Mouse (Mus musculus) intestine, embryonic 14.5 days (tissue): ENCODE data around the gene Asb13. TPM values are rescaled to one million over a fixed set of nuclear protein-coding genes. Genes with fewer than 3 reads are reported as not detected.

Experiments used
- ATAC-seq: fragments of 200-750 bp; cut with Nextera tagmentation; replicated peaks from 2 replicates; pipeline ENCODE4 v1.8.0; 2017; ENCODE audit warnings: low read depth, moderate number of reproducible peaks, moderate TSS enrichment, moderate library complexity; ENCODE audit not compliant: low FRiP score, low TSS enrichment
- DNase-seq: peaks from one replicate; pipeline ENCODE4 v3.0.0-alpha.2; 2018; ENCODE audit warnings: low spot score
- H3K27ac ChIP-seq: fragments of 300-500 bp; sonication (generic); 2 replicates; pipeline ENCODE4 v1.5.1; 2014; ENCODE audit warnings: low read depth, mild to moderate bottlenecking, control low read depth
- H3K27me3 ChIP-seq: fragments of 300-500 bp; sonication (generic); replicated peaks from 2 replicates; pipeline ENCODE4 v1.6.1; 2014; ENCODE audit warnings: low read length, control low read depth; ENCODE audit not compliant: control insufficient read depth, insufficient read depth
- H3K36me3 ChIP-seq: fragments of 300-500 bp; sonication (generic); 2 replicates; pipeline ENCODE4 v1.6.1; 2014; ENCODE audit warnings: low read length, control low read depth; ENCODE audit not compliant: control insufficient read depth, insufficient read depth
- H3K4me1 ChIP-seq: fragments of 300-500 bp; sonication (generic); replicated peaks from 2 replicates; pipeline ENCODE4 v1.6.1; 2014; ENCODE audit warnings: low read length, control low read depth, mixed read lengths; ENCODE audit not compliant: control insufficient read depth, insufficient read depth
- H3K4me2 ChIP-seq: fragments of 300-500 bp; sonication (generic); 2 replicates; pipeline ENCODE4 v1.6.1; 2014; ENCODE audit warnings: low read length
- H3K4me3 ChIP-seq: fragments of 300-500 bp; sonication (generic); 2 replicates; pipeline ENCODE4 v1.5.1; 2014; ENCODE audit warnings: low read depth, low read length, control low read depth, mixed read lengths
- H3K9ac ChIP-seq: fragments of 300-500 bp; sonication (generic); 2 replicates; pipeline ENCODE4 v1.6.1; 2014; ENCODE audit warnings: mild to moderate bottlenecking, low read length
- H3K9me3 ChIP-seq: fragments of 300-500 bp; sonication (generic); 2 replicates; pipeline ENCODE4 v1.6.1; 2016; ENCODE audit warnings: low read length, control low read depth; ENCODE audit not compliant: control insufficient read depth
- WGBS: fragments of 180-500 bp; shearing (Covaris S2); extraction: QIAGEN DNeasy Blood & Tissue Kit; methylation state at CpG from one replicate; pipeline ENCODE4 v1.1.7; 2014; 5-methylcytosine and 5-hydroxymethylcytosine counted together
- polyA plus RNA-seq: library from polyadenylated mRNA; unstranded; fragments of >200 nt; fragmentation: Nextera tagmentation; extraction: Ambion mirVana; gene quantifications from 2 replicates; pipeline ENCODE4 v1.2.1, GENCODE M21; 2014

Gene Asb13
- polyA plus RNA-seq, 1 experiment from 2014 or later = 12.3 TPM

DNA sequence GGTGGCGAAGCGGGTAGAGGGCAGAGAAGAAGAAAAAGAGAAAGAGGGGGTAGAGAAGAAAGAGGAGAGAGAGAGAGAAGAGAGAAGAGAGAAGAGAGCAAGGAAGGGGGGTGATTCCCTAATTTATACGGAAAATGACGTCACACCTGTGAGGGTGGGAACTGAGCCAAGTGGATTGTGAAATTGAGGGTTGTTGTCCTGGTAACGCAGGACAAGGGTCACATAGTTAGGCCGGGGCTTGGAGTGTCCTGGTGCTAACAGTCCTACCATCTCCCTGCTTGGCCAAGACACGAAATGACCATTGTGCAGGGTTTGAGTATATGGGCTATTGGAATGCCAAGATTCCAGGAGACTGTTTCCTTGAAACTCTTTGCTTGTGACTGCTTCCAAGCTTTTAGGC is 12.7 kb downstream of the Asb13 start:
- no peak overlapping the region for H3K9ac ChIP-seq
- H3K9me3 ChIP-seq = no peaks in the 10 kb centered on the region
- H3K4me1 ChIP-seq = no peaks in the 10 kb centered on the region
- ATAC-seq (no peak), DNase-seq (no peak)
- H3K4me2 ChIP-seq = no peak overlapping the region
- 89% methylated on average over 7 of the region's 7 CpGs for WGBS
- no peak overlapping the region for H3K4me3 ChIP-seq
- peaks cover 11% of the 10 kb centered on the region; the same call in 1 of the 2 replicates for H3K36me3 ChIP-seq
- H3K27me3 ChIP-seq = no peaks in the 10 kb centered on the region
- no peak overlapping the region for H3K27ac ChIP-seq

DNA sequence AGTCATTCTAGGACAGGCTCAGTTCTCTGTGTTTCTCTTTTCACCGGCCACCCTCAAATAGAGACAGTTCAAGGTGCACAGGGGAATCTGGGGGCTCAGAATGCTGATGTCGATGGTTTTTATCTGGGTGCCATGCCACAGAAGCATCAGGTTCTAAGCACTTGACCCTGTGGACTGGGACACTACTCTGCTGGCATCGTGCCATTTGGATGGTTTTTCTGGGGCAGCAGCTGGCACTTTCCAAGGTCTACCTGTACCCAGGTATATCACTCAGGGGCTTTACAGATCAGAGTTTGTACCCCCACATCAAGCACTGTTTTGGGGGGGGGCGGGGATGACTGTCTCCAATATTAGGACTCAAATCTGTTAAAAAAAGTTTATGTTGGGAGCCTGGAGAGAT is 16.7 kb downstream of the Asb13 start:
- no peak overlapping the region for H3K27ac ChIP-seq
- no peaks in the 10 kb centered on the region for H3K27me3 ChIP-seq
- ATAC-seq (no peak), DNase-seq (no peak)
- H3K9ac ChIP-seq = no peak overlapping the region
- H3K9me3 ChIP-seq = no peaks in the 10 kb centered on the region
- peaks cover 11% of the 10 kb centered on the region; the same call in 1 of the 2 replicates for H3K36me3 ChIP-seq
- H3K4me3 ChIP-seq = no peak overlapping the region
- H3K4me2 ChIP-seq = no peak overlapping the region
- 89% methylated on average over 4 of the region's 4 CpGs for WGBS
- H3K4me1 ChIP-seq = no peaks in the 10 kb centered on the region

DNA sequence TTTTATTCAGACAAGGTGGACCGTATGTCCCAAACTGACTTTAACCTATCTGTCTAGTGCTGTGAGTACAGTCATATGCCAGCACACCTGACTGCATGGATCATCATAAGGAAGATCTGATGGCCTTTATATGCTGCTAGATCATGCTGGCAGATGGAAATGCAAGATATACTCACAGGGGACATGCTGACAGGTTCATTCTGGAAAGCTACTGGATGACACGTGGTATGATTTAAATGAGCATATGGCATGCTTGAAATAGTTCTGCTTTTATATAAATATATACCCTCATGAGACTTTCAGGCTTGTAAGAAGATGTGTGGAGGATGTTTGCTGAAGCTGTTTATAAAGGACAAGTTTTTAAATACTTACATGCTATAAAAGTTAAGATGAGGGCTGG is 20.6 kb downstream of the Asb13 start:
- H3K9ac ChIP-seq = no peak overlapping the region
- no peak for DNase-seq
- H3K36me3 ChIP-seq = peaks cover 8% of the 10 kb centered on the region; the same call in 1 of the 2 replicates
- H3K4me2 ChIP-seq = no peak overlapping the region
- no peaks in the 10 kb centered on the region for H3K9me3 ChIP-seq
- no peaks in the 10 kb centered on the region for H3K27me3 ChIP-seq
- no peak overlapping the region for H3K27ac ChIP-seq
- H3K4me1 ChIP-seq = no peaks in the 10 kb centered on the region
- no peak for ATAC-seq
- H3K4me3 ChIP-seq = no peak overlapping the region
- 82% methylated on average over 2 of the region's 2 CpGs for WGBS

DNA sequence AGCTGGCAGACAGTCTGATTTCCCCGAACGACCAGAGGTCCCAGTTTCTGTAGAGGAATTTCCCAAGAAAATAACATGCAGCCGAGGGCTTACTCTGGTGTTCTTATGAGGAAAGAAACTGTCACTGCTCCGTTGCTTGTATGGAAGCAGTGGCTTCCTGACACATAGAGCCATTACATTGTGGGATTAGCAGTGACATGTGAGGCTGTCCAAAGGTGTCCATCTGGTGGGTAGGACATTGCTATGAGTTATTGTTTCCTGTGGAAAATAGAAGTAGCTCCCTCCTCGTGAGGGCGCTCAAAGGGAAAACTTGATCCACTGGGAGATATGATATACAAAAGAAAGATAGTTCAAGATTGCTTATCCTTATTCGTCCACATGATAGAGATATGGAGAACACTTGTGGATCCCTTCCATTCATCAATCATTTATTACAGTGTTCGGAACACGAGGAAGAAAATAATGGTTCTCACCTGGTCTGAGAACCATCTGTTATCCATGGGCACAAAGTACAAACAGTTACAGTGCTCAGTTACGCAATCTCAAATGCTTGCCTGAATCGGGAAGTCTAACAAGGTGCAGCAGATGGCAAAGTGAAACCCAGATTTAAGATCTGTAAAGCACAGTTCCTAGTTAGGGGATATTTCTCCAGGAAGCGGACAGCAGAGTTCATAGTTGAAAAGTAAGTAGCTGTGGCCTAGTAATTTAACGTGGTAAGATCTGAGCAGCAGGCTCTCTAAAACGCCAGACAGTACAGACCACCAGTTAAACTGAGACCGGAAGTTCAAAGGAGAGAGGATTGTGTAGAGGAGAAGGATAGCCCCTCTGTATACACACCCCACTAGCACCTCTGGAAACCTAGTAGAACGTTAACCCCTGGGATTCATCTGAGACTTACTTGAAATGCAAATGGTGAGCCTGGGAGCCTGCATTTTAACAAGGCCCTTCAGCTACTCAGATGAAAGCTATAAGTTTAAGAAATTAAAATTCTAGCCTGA is 25.6 kb downstream of the Asb13 start:
- DNase-seq (no peak), ATAC-seq (peak; percentile 43; the same call in 1 of the 2 replicates)
- H3K4me1 ChIP-seq = no peaks in the 10 kb centered on the region
- 52% methylated on average over 16 of the region's 16 CpGs for WGBS
- no peaks in the 10 kb centered on the region for H3K27me3 ChIP-seq
- no peak overlapping the region for H3K4me2 ChIP-seq
- no peak overlapping the region for H3K27ac ChIP-seq
- H3K9me3 ChIP-seq = no peaks in the 10 kb centered on the region
- no peaks in the 10 kb centered on the region for H3K36me3 ChIP-seq
- H3K9ac ChIP-seq = no peak overlapping the region
- H3K4me3 ChIP-seq = no peak overlapping the region

DNA sequence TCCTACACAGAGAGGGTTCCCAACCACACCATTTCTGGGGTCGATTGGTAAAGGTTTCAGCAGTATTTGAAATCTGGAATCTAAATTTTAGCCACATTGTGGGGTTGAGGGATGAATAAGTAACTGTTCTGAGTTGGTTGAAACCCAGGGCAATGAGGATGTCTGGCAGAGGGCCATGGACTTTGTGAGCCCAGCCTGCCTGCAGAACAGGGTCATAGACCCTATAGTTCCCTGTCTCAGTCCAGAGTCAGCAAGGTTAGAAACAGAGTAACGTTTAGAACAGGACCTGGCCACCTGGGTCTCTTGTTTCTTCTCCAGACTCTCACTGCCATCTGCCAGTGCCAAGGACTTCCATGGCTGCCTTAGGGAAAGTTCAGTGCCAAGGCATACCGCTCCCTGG is 30.4 kb downstream of the Asb13 start:
- H3K4me1 ChIP-seq = no peaks in the 10 kb centered on the region
- no peak overlapping the region for H3K4me2 ChIP-seq
- H3K27ac ChIP-seq = no peak overlapping the region
- no peak overlapping the region for H3K9ac ChIP-seq
- 78% methylated on average over 3 of the region's 3 CpGs for WGBS
- no peaks in the 10 kb centered on the region for H3K9me3 ChIP-seq
- DNase-seq (no peak), ATAC-seq (no peak)
- no peaks in the 10 kb centered on the region for H3K36me3 ChIP-seq
- no peak overlapping the region for H3K4me3 ChIP-seq
- H3K27me3 ChIP-seq = no peaks in the 10 kb centered on the region

DNA sequence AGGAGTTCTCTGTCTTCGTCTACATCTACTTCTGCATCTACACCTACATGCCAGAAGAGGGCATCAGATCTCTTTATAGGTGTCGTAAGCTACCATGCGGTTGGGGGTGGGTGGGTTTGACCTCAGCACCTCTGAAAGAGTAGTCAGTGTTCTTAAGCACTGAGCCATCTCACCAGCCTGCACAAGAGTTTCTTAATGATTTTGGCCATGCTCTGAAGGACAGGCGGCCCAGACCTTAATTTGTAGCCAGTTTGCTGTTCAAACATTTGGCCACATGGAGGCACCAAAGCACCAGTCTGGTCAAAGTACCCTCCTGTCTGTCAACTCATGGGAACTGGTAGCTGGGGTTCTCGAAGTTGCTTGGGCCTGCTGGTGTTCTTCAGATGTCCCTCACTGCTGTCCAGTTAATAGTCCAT is 31.5 kb downstream of the Asb13 start:
- peak overlapping the region; percentile 38 for H3K4me2 ChIP-seq
- ATAC-seq (peak; percentile 79), DNase-seq (peak; percentile 94)
- H3K36me3 ChIP-seq = no peaks in the 10 kb centered on the region
- H3K27ac ChIP-seq = no peak overlapping the region
- no peaks in the 10 kb centered on the region for H3K9me3 ChIP-seq
- no peaks in the 10 kb centered on the region for H3K27me3 ChIP-seq
- no peak overlapping the region for H3K9ac ChIP-seq
- no peaks in the 10 kb centered on the region for H3K4me1 ChIP-seq
- 14% methylated on average over 5 of the region's 5 CpGs for WGBS
- H3K4me3 ChIP-seq = no peak overlapping the region

DNA sequence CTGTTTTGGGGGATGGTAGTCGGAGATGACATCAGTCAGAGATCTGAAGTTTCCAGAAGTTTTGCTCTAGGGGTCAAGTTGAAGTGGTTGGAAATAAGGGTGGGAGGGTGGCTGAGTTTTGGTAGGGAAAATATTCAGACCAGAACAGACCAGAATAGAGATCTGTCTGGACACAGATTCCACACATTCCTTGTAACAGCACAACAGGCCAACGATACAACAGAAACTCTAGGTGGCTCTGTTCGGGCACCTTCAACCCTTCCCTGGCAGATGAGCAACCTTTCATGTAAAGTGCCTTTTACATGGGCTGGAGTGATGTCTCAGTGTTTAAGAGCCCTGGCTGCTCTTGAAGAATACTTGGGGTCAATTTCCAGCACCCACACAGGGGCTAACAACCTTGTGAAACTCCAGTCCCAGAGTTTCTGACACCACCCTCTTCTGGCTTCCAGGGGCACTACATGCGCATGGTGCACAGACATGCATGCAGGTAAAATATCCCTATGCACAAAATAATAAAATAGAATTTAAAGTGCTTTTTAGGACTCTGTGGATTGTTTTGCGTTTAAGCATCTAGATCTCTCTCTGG is 33.5 kb downstream of the Asb13 start:
- WGBS = 64% methylated on average over 5 of the region's 5 CpGs
- no peak overlapping the region for H3K9ac ChIP-seq
- 0 out of 2 replicates have a peak, but pooled peaks cover 2% of the 10 kb centered on the region for H3K9me3 ChIP-seq
- no peaks in the 10 kb centered on the region for H3K4me1 ChIP-seq
- no peak overlapping the region for H3K4me3 ChIP-seq
- DNase-seq (no peak), ATAC-seq (no peak)
- no peaks in the 10 kb centered on the region for H3K27me3 ChIP-seq
- no peak overlapping the region for H3K4me2 ChIP-seq
- H3K36me3 ChIP-seq = no peaks in the 10 kb centered on the region
- no peak overlapping the region for H3K27ac ChIP-seq

DNA sequence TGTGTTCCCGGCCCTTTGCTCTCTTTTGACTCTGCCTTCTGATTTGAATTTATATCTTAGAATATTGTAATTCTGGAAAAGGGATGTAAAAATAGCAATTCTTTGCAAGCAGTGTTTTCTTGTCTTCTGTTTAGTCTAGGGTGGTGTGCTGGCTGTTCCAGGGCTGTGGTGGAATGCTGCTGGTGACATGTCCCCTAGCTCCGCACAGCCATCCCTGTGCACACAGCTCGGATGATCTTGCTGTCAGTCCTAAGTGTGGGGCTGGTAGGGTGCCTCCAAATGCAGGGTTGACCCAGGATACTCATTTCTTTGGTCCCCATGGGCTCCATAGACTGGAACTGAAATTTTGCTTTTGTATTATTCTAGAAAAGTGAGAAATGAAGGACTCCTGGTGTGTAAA is 34.2 kb downstream of the Asb13 start:
- no peaks in the 10 kb centered on the region for H3K4me1 ChIP-seq
- H3K4me2 ChIP-seq = no peak overlapping the region
- DNase-seq (no peak), ATAC-seq (no peak)
- no peaks in the 10 kb centered on the region for H3K36me3 ChIP-seq
- H3K9ac ChIP-seq = no peak overlapping the region
- no peak overlapping the region for H3K4me3 ChIP-seq
- 85% methylated on average over 3 of the region's 3 CpGs for WGBS
- H3K27me3 ChIP-seq = no peaks in the 10 kb centered on the region
- H3K27ac ChIP-seq = no peak overlapping the region
- 0 out of 2 replicates have a peak, but pooled peaks cover 2% of the 10 kb centered on the region for H3K9me3 ChIP-seq
